ENCODE assay signal across 8 mouse cellular contexts in the genomic region with DNA sequence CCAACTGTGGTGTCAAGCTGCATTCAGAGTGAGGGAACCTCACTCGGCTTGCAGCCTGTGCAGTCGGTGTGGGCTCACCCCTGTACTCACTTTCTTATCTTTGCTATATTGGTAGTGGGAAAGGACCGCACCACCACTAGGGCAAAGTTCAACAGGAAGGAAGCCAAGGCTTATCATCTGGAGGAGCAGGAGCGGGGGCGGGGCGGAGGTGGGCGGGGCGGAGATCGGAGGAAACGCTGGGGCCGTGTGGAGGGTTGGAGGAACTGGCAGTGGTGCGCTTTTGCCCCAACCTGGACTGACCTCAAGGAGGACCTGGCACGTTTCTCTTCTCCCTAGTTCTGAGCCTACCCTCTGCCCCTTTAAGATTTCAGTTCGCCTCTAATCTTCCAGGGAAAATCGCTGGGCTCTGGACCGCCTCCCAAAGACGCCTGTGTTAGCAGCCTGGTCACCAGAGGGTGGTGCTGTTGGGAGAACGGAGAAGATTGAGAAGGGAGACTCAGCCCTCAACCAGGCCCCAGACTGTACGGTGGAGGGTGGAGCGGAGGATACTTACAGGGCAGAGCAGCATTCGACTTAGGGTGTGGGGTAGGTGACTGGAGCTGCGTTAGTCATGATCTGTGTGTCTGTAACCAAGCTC. TPM values are rescaled to one million over a fixed set of nuclear protein-coding genes. Genes with fewer than 3 reads are reported as not detected.
DNase-seq lines count a peak whose midpoint lies in the region; ATAC-seq lines count a peak whose summit lies in the region.

No protein-coding gene starts in this region.

- intact Hi-C loops in heart, postnatal 36 days (cut with DNase I): loop anchor here (5.0 kb wide), 1 partner anchor 85 kb away; a partner anchor contains a TSS

- 0 out of 2 replicates have a peak, but pooled peaks cover 6% of the 10 kb centered on the region for H3K4me1 ChIP-seq in forebrain, embryonic 14.5 days (ENCODE audit: control insufficient read depth, insufficient read depth, low read length)

- H3K27ac ChIP-seq in forebrain, embryonic 14.5 days (ENCODE audit: low read depth, low read length): peak overlapping the region; percentile 21; the same call in 1 of the 2 replicates

- H3K9ac ChIP-seq in forebrain, embryonic 14.5 days (ENCODE audit: low read length): peak overlapping the region; percentile 52

- no peaks in the 10 kb centered on the region for H3K36me3 ChIP-seq in forebrain, embryonic 14.5 days (ENCODE audit: control insufficient read depth, insufficient read depth, low read length)

- peak overlapping the region; percentile 54 for H3K4me2 ChIP-seq in forebrain, embryonic 14.5 days (ENCODE audit: low read length)

- DNase-seq in Muller cell, postnatal 12 days (ENCODE audit: inconsistent ontology term): peak; percentile 75
- DNase-seq in cerebellum, adult 11-12 months: peak; percentile 58
- DNase-seq in forebrain, embryonic 14.5 days (ENCODE audit: low spot score): peak; percentile 79
- peak; percentile 76 to 80 for DNase-seq in heart, postnatal 36 days
- peak; percentile 37 to 57 for DNase-seq in layer of hippocampus, adult 18-20 months (ENCODE audit: low spot score in 2 of 2)
- peak; percentile 82 for DNase-seq in lung, postnatal 14 days
- peak; percentile 76 for DNase-seq in ovary, postnatal 36 days (ENCODE audit: low spot score)
- DNase-seq in thymus, postnatal 25 days: peak; percentile 82

- H3K4me3 ChIP-seq in forebrain, embryonic 14.5 days (ENCODE audit: low read depth, low read length): peak overlapping the region; percentile 34

- no peaks in the 10 kb centered on the region for H3K9me3 ChIP-seq in forebrain, embryonic 14.5 days (replicated peaks; ENCODE audit: control insufficient read depth, low read length)

- ATAC-seq in forebrain, embryonic 14.5 days: peak; percentile 93

- H3K27me3 ChIP-seq in forebrain, embryonic 14.5 days (replicated peaks; ENCODE audit: control insufficient read depth, insufficient read depth, low read length): no peaks in the 10 kb centered on the region

- WGBS in forebrain, embryonic 14.5 days: 4% methylated on average over 22 of the region's 22 CpGs

RNA-seq across cellular contexts. Expression of a gene that starts 23.1 kb away (rescaled TPM):
- polyA plus RNA-seq in forebrain, embryonic 14.5 days (2014; fragmentation: Nextera tagmentation; extraction: Ambion mirVana): 879 and 1,044 TPM in 2 replicates
- total RNA-seq in heart, postnatal 36 days (2021): 100 to 1,000 TPM; 523 to 525 TPM
- total RNA-seq in layer of hippocampus, adult 18-20 months (2021): 100 to 1,000 TPM; 412 to 430 TPM

RNA-seq across cellular contexts. Expression of a gene that starts 53.9 kb away (rescaled TPM):
- 22.4 and 31.9 TPM in 2 replicates for polyA plus RNA-seq in forebrain, embryonic 14.5 days (2014; fragmentation: Nextera tagmentation; extraction: Ambion mirVana)
- total RNA-seq in heart, postnatal 36 days (2021): 1 to 10 TPM; 4.8 to 6.1 TPM
- total RNA-seq in layer of hippocampus, adult 18-20 months (2021): 100 to 1,000 TPM; 109 to 111 TPM

Comparison
In these comparisons a context has a peak if more than half of its experiments do, and no peak if none do; other contexts are left out.
1. Peak in every context shown above with its lines: DNase-seq, ATAC-seq, H3K4me3 ChIP-seq and H3K27ac ChIP-seq.
2. RNA of a gene that starts 53.9 kb away (total RNA-seq): 109 to 111 TPM in layer of hippocampus, adult 18-20 months; 4.8 to 6.1 TPM in heart, postnatal 36 days; every median in the first group is over 10 times any median in the second.